Mouse (Mus musculus) kidney, adult 8-10 months (tissue): ENCODE measurements around the gene Stk4.

Experiments
- DNase-seq, 2 experiments: peaks; one replicate each; pipeline ENCODE4 v3.0.0; 2022

Stk4 gene

DNA sequence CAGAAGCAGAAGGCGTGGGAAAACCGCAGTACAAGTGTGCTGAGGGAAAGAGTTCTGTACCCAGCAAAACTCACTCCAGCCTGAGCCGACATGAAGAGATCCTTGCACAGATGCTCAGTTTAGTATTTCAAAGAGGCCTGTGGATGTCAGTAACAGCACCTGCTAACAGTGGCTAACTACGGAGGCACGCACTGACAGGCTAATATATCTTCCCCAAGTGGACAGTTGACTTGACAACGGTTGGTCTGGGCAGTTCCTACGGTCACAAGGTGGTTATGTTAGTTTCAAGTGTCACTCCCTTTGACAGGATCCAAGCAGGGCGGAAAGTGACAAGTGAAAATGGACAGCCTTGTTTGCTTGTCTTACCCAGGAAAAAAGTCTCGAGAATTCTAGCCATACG is 12.1 kb downstream of the Stk4 start:
- no peak for DNase-seq

GRCm38 (mm10) chr2:164083609-164084341 is 13.7 kb downstream of the Stk4 start:
- DNase-seq = peak in 1 of 2 experiments; percentile 15

- no peak for DNase-seq
Observed at GRCm38 (mm10) chr2:164084342-164084700, 14.2 kb downstream of the Stk4 start.

- DNase-seq = no peak
Observed at GRCm38 (mm10) chr2:164087416-164088017, 17.4 kb downstream of the Stk4 start.

GRCm38 (mm10) chr2:164089508-164089907 is 19.4 kb downstream of the Stk4 start:
- no peak for DNase-seq

- no peak for DNase-seq
Observed at GRCm38 (mm10) chr2:164094152-164094551, 24.0 kb downstream of the Stk4 start.

DNA sequence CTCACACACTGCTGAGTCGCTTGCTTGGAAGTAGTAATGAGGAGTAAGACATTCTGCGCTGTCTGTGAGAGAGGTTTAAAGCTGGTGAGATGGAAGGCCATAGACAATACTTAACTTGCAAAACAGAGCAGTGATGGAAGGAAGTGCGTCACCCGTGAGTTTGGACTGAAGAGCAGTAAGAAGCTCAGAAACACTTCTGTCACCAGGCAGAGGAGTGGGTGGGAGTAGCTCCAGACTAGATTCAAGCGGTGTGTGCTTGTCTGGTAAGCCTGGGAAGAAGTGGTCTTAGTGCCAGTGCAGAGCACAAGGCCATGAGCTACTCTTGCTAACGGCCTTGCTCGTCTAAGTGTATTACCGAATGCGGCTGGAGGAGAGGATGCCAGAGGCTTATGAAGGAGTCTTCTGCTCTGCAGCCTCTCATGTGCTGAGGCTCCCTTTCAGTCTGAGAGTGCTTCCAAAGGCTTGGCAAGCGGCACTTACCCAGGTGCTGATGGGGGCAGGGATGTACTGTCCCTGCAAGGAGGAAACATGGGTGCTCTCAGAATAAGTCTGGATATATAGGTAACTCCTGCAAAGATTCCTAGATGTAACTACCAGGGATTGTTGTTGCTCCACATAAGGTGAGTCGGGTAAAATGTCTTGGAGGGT is 28.6 kb downstream of the Stk4 start:
- no peak for DNase-seq

GRCm38 (mm10) chr2:164101936-164102335 is 31.8 kb downstream of the Stk4 start:
- DNase-seq = no peak

GRCm38 (mm10) chr2:164102366-164102765 is 32.2 kb downstream of the Stk4 start:
- no peak for DNase-seq

GRCm38 (mm10) chr2:164103501-164103900 is 33.4 kb downstream of the Stk4 start:
- DNase-seq = peak; percentile 14 to 62

DNA sequence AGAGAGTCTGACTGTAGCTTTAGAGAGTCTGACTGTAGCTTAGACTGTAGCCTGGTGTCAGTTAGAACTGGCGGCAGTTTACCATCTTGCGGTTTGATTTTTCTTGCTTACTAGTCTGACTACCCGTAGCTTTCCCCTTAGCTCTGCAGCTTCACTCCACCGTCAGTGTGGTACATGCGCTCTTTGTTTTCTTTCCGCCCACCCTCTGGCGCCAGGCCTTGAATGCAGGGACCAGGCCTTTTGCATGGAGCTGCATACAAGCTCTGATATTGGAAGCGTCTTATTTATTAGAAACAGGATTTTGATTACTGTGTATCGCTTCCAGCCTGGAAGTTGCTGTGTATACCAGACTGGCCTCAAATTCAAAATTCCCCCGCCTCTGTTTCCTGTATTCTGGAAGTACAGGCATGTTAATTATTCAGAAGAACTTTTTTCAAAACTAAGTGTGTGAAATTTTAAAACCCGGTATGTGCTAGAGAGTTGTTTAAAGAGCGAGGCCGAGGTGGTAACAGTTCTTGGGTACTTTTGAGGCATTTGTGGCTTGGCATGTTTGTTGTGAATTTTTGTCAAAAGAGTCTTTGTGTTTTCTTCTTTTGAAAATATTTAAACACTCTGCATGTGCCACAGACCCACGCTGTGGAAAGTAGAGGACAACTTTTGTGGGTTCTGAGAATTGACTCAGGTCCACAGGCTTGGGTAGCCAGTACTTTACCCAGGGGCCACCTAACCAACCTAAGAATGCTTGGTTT is 36.3 kb downstream of the Stk4 start:
- DNase-seq = no peak

GRCm38 (mm10) chr2:164107125-164107874 is 37.2 kb downstream of the Stk4 start:
- DNase-seq = no peak

DNA sequence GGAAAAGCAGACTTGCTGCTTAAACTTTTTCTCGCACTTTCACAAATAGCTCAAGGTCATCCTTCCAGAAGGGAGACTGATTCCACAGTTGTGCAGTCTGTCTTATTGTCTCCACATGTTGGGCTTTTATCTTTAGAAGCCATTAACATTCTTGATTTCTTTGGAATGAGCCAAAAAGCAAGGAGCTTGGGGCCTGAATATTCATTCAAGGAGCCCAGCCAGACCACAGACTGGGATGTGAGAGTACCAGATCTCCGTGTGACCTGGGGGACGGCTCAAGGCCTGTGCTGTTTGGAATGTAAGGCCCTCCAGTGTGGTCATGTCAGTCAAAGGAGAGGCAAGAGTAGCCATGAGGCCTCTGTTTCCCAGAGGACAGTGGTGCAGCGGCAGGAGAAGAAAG is 38.4 kb downstream of the Stk4 start:
- no peak for DNase-seq

GRCm38 (mm10) chr2:164111546-164111945 is 41.4 kb downstream of the Stk4 start:
- DNase-seq = no peak

- no peak for DNase-seq
Observed at GRCm38 (mm10) chr2:164114051-164114450, 43.9 kb downstream of the Stk4 start.

- DNase-seq = no peak
Observed at GRCm38 (mm10) chr2:164115531-164115930, 45.4 kb downstream of the Stk4 start.

DNA sequence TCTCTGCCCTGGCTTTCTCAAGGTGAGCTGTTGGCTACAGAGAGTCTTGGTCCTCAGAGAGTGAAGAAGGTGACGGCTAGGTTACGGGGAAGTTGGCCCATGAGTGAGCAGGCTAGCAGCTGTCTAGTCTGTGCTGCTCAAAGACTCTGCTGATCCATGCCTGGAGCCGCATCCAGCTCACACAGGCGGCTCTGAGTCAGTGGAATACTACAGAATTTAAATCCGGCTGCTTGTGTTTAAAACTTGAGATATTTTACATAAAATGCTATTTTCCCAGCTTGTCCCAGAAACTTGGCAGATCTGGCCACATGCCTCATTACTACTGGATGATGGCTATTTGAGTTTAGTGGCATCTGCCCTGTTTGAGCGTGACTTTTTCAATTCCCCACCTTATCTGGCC is 49.4 kb downstream of the Stk4 start:
- DNase-seq = no peak

DNA sequence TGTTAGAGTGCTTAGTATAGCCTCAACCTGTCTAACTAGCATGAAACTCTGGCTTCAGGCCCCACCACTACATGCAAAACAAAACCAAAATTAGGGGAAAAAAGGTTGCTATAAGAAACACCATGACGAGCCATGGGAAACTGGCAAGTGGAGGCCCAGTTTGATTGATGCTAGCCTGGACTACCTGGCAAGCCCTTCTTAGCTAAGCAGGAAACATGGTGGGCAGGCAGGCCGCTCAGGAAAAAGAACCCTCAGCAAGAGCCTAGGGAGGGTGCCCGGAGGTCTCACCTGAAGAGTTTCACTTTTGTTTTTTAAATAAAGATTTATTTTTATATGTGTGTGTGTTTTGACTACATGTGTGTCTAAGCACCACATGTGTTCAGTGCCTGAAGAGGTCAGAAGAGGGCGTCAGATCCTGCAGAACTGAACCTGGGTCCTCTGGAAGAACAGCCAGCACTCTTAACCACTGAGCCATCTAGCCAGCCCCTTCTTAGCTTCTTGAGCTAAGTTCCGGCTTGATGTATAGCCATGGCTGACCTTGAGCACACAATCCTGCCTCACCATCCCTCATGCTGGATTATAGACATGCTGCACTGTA is 53.1 kb downstream of the Stk4 start:
- no peak for DNase-seq

- peak; percentile 54 to 59 for DNase-seq
Observed at GRCm38 (mm10) chr2:164126533-164126955, 56.4 kb downstream of the Stk4 start.

- no peak for DNase-seq
Observed at GRCm38 (mm10) chr2:164127297-164127696, 57.2 kb downstream of the Stk4 start.

- no peak for DNase-seq
Observed at GRCm38 (mm10) chr2:164128576-164129411, 58.7 kb downstream of the Stk4 start.
